Mouse (Mus musculus) spleen, postnatal 0 days (tissue): ENCODE measurements around the gene Med18. TPM values are rescaled to one million over a fixed set of nuclear protein-coding genes. Genes with fewer than 3 reads are reported as not detected.

ENCODE experiments used
- polyA plus RNA-seq: library from polyadenylated mRNA; unstranded; fragments of >200 nt; fragmentation: Nextera tagmentation; extraction: Ambion mirVana; gene quantifications from 2 replicates; pipeline ENCODE4 v1.2.1, GENCODE M21; 2015

Med18 gene
- 19.8 and 22.6 TPM in 2 replicates for polyA plus RNA-seq

GRCm38 (mm10) chr4:132463430-132464254, at the start of gene Med18:
TSS of gene Med18 (minus strand) at chr4:132463921.

GRCm38 (mm10) chr4:132510352-132510798, 46.7 kb upstream of the Med18 start, which contains the start of gene Sesn2:
TSS of gene Sesn2 (minus strand) at chr4:132510501.

GRCm38 (mm10) chr4:132421923-132422782, 41.6 kb downstream of the Med18 start, which contains the start of gene Phactr4:
TSS of gene Phactr4 (minus strand) at chr4:132422489.

Other genes with a start within 250 kb of the Med18 start
- 17.7 and 18.4 TPM in 2 replicates for gene Gmeb1, start 202.3 kb downstream of the Med18 start, polyA plus RNA-seq
- gene Taf12, start 189.5 kb downstream of the Med18 start, polyA plus RNA-seq: 54.8 and 59.1 TPM in 2 replicates
- 1.8 and 2.1 TPM in 2 replicates for gene Rab42, start 160.5 kb downstream of the Med18 start, polyA plus RNA-seq
- gene Trnau1ap, start 134.4 kb downstream of the Med18 start, polyA plus RNA-seq: 42.4 and 44.6 TPM in 2 replicates
- gene Rcc1, start 110.3 kb downstream of the Med18 start, polyA plus RNA-seq: 69.5 and 69.8 TPM in 2 replicates
- gene Phactr4, start 41.4 kb downstream of the Med18 start, polyA plus RNA-seq: 11.8 and 13.4 TPM in 2 replicates
- gene Sesn2, start 46.6 kb upstream of the Med18 start, polyA plus RNA-seq: 7.0 and 9.7 TPM in 2 replicates
- 1,940 and 2,281 TPM in 2 replicates for gene Atpif1, start 69.7 kb upstream of the Med18 start, polyA plus RNA-seq
- gene Dnajc8, start 71.6 kb upstream of the Med18 start, polyA plus RNA-seq: 167 and 176 TPM in 2 replicates
- 4.8 and 6.3 TPM in 2 replicates for gene Ptafr, start 100.1 kb upstream of the Med18 start, polyA plus RNA-seq
- gene Eya3, start 175.1 kb upstream of the Med18 start, polyA plus RNA-seq: 10.1 and 10.3 TPM in 2 replicates